Mouse (Mus musculus): ENCODE data around the gene Emsy.

GRCm38 (mm10) chr7:98644238-98644637 is 12.3 kb downstream of the Emsy start:
- TF ChIP-seq CTCF (IDR thresholded peaks at IDR 0.05; ENCODE audit: low read depth): no peak
- no peak for TF ChIP-seq EP300 (optimal IDR thresholded peaks at IDR 0.05)

All from stomach, postnatal 0 days (tissue).